Mouse (Mus musculus) neural tube, embryonic 10.5 days (tissue): ENCODE measurements around the gene Mybpc2.

Experiments
- DNase-seq: peaks from one replicate; pipeline ENCODE4 v3.0.0-alpha.2; 2017; ENCODE audit warnings: low spot score; ENCODE audit errors: extremely low spot score

Mybpc2 gene

GRCm38 (mm10) chr7:44526414-44527154, 2.1 kb upstream of the Mybpc2 start:
- no peak for DNase-seq

- DNase-seq = no peak
Observed at GRCm38 (mm10) chr7:44525126-44525832, 823 bp upstream of the Mybpc2 start.

GRCm38 (mm10) chr7:44523056-44523455, 1.4 kb downstream of the Mybpc2 start:
- no peak for DNase-seq

GRCm38 (mm10) chr7:44521710-44522109, 2.7 kb downstream of the Mybpc2 start:
- DNase-seq = peak; percentile 68

- no peak for DNase-seq
Observed at GRCm38 (mm10) chr7:44520990-44521389, 3.5 kb downstream of the Mybpc2 start.

- DNase-seq = no peak
Observed at GRCm38 (mm10) chr7:44519240-44519913, 5.1 kb downstream of the Mybpc2 start.

GRCm38 (mm10) chr7:44507491-44507890, 17.0 kb downstream of the Mybpc2 start:
- no peak for DNase-seq

GRCm38 (mm10) chr7:44501563-44502115, 22.8 kb downstream of the Mybpc2 start:
- DNase-seq = peak; percentile 75

GRCm38 (mm10) chr7:44500046-44500445, 24.4 kb downstream of the Mybpc2 start:
- DNase-seq = no peak

- no peak for DNase-seq
Observed at GRCm38 (mm10) chr7:44498922-44499321, 25.5 kb downstream of the Mybpc2 start.

GRCm38 (mm10) chr7:44497361-44498055, 26.9 kb downstream of the Mybpc2 start:
- DNase-seq = no peak

GRCm38 (mm10) chr7:44496771-44497109, 27.7 kb downstream of the Mybpc2 start:
- DNase-seq = no peak

GRCm38 (mm10) chr7:44495992-44496770, 28.3 kb downstream of the Mybpc2 start, which contains the start of the genes Emc10 and Fam71e1:
Gene Emc10, minus strand, starts transcription at chr7:44496529.
Gene Fam71e1, plus strand, starts transcription at chr7:44496581.
- DNase-seq = peak; percentile 100

- no peak for DNase-seq
Observed at GRCm38 (mm10) chr7:44495086-44495485, 29.4 kb downstream of the Mybpc2 start.

- DNase-seq = no peak
Observed at GRCm38 (mm10) chr7:44494681-44495080, 29.8 kb downstream of the Mybpc2 start.

GRCm38 (mm10) chr7:44492166-44492826, 32.2 kb downstream of the Mybpc2 start:
- no peak for DNase-seq

GRCm38 (mm10) chr7:44491391-44491790, 33.1 kb downstream of the Mybpc2 start:
- no peak for DNase-seq

GRCm38 (mm10) chr7:44490281-44490680, 34.2 kb downstream of the Mybpc2 start:
- DNase-seq = no peak

- no peak for DNase-seq
Observed at GRCm38 (mm10) chr7:44488545-44488944, 35.9 kb downstream of the Mybpc2 start.

GRCm38 (mm10) chr7:44487936-44488335, 36.5 kb downstream of the Mybpc2 start:
- no peak for DNase-seq
